Mouse (Mus musculus): Measurements from ENCODE around the gene Dab1.
A peak's percentile ranks its signal among the peaks of the same experiment; 100 is the strongest.

Dab1 gene

GRCm38 (mm10) chr4:103619321-103619945 lies at the start of gene Dab1:
TSS of gene Dab1 (plus strand) at chr4:103619359.
- DNase-seq = peak; percentile 54

GRCm38 (mm10) chr4:103571721-103572352 lies 47.3 kb upstream of the Dab1 start:
- peak; percentile 79 for DNase-seq

GRCm38 (mm10) chr4:103575556-103575955 lies 43.6 kb upstream of the Dab1 start:
- DNase-seq = no peak

GRCm38 (mm10) chr4:103576305-103576704 lies 42.9 kb upstream of the Dab1 start:
- no peak for DNase-seq

- DNase-seq = no peak
Measured at GRCm38 (mm10) chr4:103577111-103577815, 41.9 kb upstream of the Dab1 start.

- DNase-seq = no peak
Measured at GRCm38 (mm10) chr4:103577821-103578220, 41.3 kb upstream of the Dab1 start.

GRCm38 (mm10) chr4:103580021-103580420 lies 39.1 kb upstream of the Dab1 start:
- no peak for DNase-seq

GRCm38 (mm10) chr4:103615011-103615410 lies 4.1 kb upstream of the Dab1 start:
- DNase-seq = no peak

- peak; percentile 65 for DNase-seq
Measured at GRCm38 (mm10) chr4:103619946-103620371, 800 bp downstream of the Dab1 start.

- DNase-seq = no peak
Measured at GRCm38 (mm10) chr4:103620590-103621155, 1.5 kb downstream of the Dab1 start.

GRCm38 (mm10) chr4:103621586-103621985 lies 2.4 kb downstream of the Dab1 start:
- DNase-seq = no peak

- DNase-seq = no peak
Measured at GRCm38 (mm10) chr4:103630177-103630576, 11.0 kb downstream of the Dab1 start.

GRCm38 (mm10) chr4:103636168-103636776 lies 17.1 kb downstream of the Dab1 start:
- DNase-seq = no peak

- no peak for DNase-seq
Measured at GRCm38 (mm10) chr4:103648209-103648896, 29.2 kb downstream of the Dab1 start.

- no peak for DNase-seq
Measured at GRCm38 (mm10) chr4:103655740-103656139, 36.6 kb downstream of the Dab1 start.

GRCm38 (mm10) chr4:103661386-103661785 lies 42.2 kb downstream of the Dab1 start:
- DNase-seq = no peak

GRCm38 (mm10) chr4:103667438-103667837 lies 48.3 kb downstream of the Dab1 start:
- DNase-seq = no peak

GRCm38 (mm10) chr4:103677195-103677594 lies 58.0 kb downstream of the Dab1 start:
- no peak for DNase-seq

GRCm38 (mm10) chr4:103678501-103678900 lies 59.3 kb downstream of the Dab1 start:
- DNase-seq = no peak

- no peak for DNase-seq
Measured at GRCm38 (mm10) chr4:103685136-103685535, 66.0 kb downstream of the Dab1 start.

GRCm38 (mm10) chr4:103691717-103692116 lies 72.6 kb downstream of the Dab1 start:
- DNase-seq = peak; percentile 23

GRCm38 (mm10) chr4:103699755-103700154 lies 80.6 kb downstream of the Dab1 start:
- DNase-seq = no peak

GRCm38 (mm10) chr4:103700392-103700791 lies 81.2 kb downstream of the Dab1 start:
- no peak for DNase-seq

All from embryo, embryonic 11 days (tissue).